In the genomic region with DNA sequence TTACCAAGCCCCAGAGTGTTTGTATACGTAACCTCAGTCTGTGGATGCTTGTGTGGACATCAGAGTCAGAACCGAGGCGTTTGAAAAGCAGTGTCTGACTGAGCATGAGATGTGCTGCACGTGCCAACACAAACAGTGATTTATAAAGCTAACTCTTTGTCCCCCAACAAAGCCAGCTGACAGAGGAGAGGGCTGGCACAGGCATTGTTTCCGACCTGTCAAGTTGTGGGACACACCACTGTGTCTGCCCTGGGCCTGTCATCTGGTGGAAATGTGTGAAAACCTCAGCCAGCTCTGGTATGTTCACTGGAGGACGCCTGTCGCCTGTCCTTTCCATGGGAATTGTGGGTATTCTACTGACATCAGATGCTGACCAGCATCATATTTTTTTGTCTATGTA, we compare ENCODE assay signal across 19 mouse cellular contexts.
DNase-seq lines count a peak whose midpoint lies in the region; ATAC-seq lines count a peak whose summit lies in the region.
"Had no signal": no experiment of that assay in that cellular context is flagged by ENCODE, and none has a peak within 500 bp of the region (broad histone marks: within the 10 kb centered on the region; RNA-seq: fewer than 3 reads in every experiment).

No protein-coding gene starts in this region.

- H3K4me3 ChIP-seq in hindbrain, embryonic 10.5 days: no peak overlapping the region
- H3K4me3 ChIP-seq in hindbrain, embryonic 11.5 days (ENCODE audit: low read depth, low read length): no peak overlapping the region
- H3K4me3 ChIP-seq in lung, embryonic 15.5 days: no peak overlapping the region
- H3K4me3 ChIP-seq: embryonic facial prominence, embryonic 10.5 days; heart, embryonic 10.5 days had no signal

- H3K4me2 ChIP-seq in hindbrain, embryonic 11.5 days (replicated peaks; ENCODE audit: low read depth, low read length): no peak overlapping the region
- no peak overlapping the region for H3K4me2 ChIP-seq in lung, embryonic 15.5 days

- no peak for DNase-seq in hindbrain, embryonic 10.5 days (ENCODE audit: low spot score)
- no peak for DNase-seq in hindbrain, embryonic 11.5 days (ENCODE audit: low spot score)
- DNase-seq in lung, postnatal 25 days (ENCODE audit: low spot score): no peak
- DNase-seq in lung, postnatal 10 days: peak; percentile 63
- DNase-seq in cerebellum, postnatal 14 days: no peak
- no peak for DNase-seq in right cerebral cortex, postnatal 14 days
- DNase-seq: adrenal gland, postnatal 25 days; cerebellum, adult 18-20 months; cerebellum, adult 9-11 months; gastrocnemius, postnatal 10 days; heart, adult 18-20 months; heart, postnatal 10 days; heart, postnatal 4 days had no signal

- no peak overlapping the region for H3K9ac ChIP-seq in hindbrain, embryonic 11.5 days (ENCODE audit: low read depth, low read length)
- no peak overlapping the region for H3K9ac ChIP-seq in lung, embryonic 15.5 days

- ATAC-seq in hindbrain, embryonic 11.5 days (ENCODE audit: low FRiP score): no peak
- peak; percentile 37; the same call in 1 of the 2 replicates for ATAC-seq in lung, embryonic 15.5 days (ENCODE audit: borderline replicate concordance, extremely low read depth, low FRiP score, low TSS enrichment)
- ATAC-seq: activated CD4-positive, CD25-positive, alpha-beta regulatory T cell, adult 4 months; forebrain, embryonic 14.5 days; Patski had no signal

- peak overlapping the region; percentile 37; the same call in 1 of the 2 replicates for H3K27ac ChIP-seq in hindbrain, embryonic 10.5 days
- H3K27ac ChIP-seq in hindbrain, embryonic 11.5 days (ENCODE audit: low read depth, low read length): no peak overlapping the region
- peak overlapping the region; percentile 33; the same call in 1 of the 2 replicates for H3K27ac ChIP-seq in lung, embryonic 15.5 days
- H3K27ac ChIP-seq: embryonic facial prominence, embryonic 10.5 days; heart, embryonic 10.5 days had no signal

- no peaks in the 10 kb centered on the region for H3K36me3 ChIP-seq in hindbrain, embryonic 10.5 days
- H3K36me3 ChIP-seq in hindbrain, embryonic 11.5 days (ENCODE audit: control insufficient read depth, insufficient read depth, low read length): no peaks in the 10 kb centered on the region
- H3K36me3 ChIP-seq in lung, embryonic 15.5 days: no peaks in the 10 kb centered on the region
- H3K36me3 ChIP-seq: embryonic facial prominence, embryonic 10.5 days; heart, embryonic 10.5 days had no signal

- no peaks in the 10 kb centered on the region for H3K9me3 ChIP-seq in hindbrain, embryonic 10.5 days
- no peaks in the 10 kb centered on the region for H3K9me3 ChIP-seq in hindbrain, embryonic 11.5 days (ENCODE audit: control insufficient read depth, low read length)
- H3K9me3 ChIP-seq in lung, embryonic 15.5 days: no peaks in the 10 kb centered on the region
- H3K9me3 ChIP-seq: embryonic facial prominence, embryonic 10.5 days; heart, embryonic 10.5 days had no signal

- WGBS in hindbrain, embryonic 10.5 days: 40% methylated on average over 7 of the region's 7 CpGs
- 33% methylated on average over 7 of the region's 7 CpGs for WGBS in hindbrain, embryonic 11.5 days
- 24% methylated on average over 7 of the region's 7 CpGs for WGBS in lung, embryonic 15.5 days

- H3K4me1 ChIP-seq in hindbrain, embryonic 10.5 days (replicated peaks): peaks cover 21% of the 10 kb centered on the region
- no peaks in the 10 kb centered on the region; the same call in 1 of the 2 replicates for H3K4me1 ChIP-seq in hindbrain, embryonic 11.5 days (replicated peaks; ENCODE audit: control insufficient read depth, insufficient read depth, low read length)
- H3K4me1 ChIP-seq in lung, embryonic 15.5 days: peaks cover 14% of the 10 kb centered on the region; the same call in 1 of the 2 replicates
- H3K4me1 ChIP-seq: heart, embryonic 10.5 days had no signal

- H3K27me3 ChIP-seq in hindbrain, embryonic 10.5 days (ENCODE audit: insufficient read depth, poor library complexity, severe bottlenecking): peaks cover 3% of the 10 kb centered on the region; the same call in 1 of the 2 replicates
- H3K27me3 ChIP-seq in hindbrain, embryonic 11.5 days (ENCODE audit: control insufficient read depth, insufficient read depth, low read length): no peaks in the 10 kb centered on the region; the same call in 1 of the 2 replicates
- H3K27me3 ChIP-seq in lung, embryonic 15.5 days: no peaks in the 10 kb centered on the region
